Mouse (Mus musculus): ENCODE measurements at regions not wholly inside any gene's neighbourhood (a gene's known extent, or its start where the extent isn't known, plus 50 kb on each side); places are given as distances from the start of the nearest gene placed in this dataset.

DNA sequence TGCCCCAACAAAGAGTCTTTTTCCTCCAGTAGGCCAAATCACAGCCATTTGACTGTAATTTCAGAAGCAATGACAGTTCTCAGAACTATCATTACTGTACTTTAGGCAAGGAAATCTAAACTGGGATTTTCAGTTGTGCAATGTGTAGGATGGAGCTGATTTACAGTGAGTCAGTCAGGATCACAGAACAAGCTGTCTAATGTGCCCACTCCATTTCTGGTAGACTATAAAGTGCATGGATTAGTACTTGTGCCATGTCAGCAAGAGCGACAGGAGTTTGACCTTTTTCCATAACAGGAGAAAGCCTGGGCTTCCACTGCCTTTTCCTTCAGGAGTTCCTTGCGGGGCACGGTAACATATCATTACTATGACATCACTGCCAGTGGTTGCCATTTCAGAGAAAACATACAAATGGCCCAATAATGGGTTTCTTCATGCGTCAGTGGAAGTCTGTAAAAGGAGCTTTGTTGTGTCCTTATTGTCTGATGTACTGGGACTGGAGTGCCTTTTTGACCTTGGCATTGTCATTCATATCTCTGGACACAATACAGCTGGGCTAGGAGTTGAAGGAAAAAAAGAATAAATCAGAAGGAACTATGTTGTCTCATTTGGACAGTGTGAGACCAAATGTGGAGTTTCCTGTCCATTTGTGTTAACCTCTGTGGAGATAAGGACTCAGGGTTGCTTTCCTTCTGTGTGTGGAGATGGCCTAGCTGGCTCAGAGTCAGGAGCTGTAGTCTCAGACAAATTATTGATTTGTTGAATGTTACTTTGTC lies 271.5 kb upstream of the BC052040 start:
- intact Hi-C loops (cut with DNase I), result no loop called here

DNA sequence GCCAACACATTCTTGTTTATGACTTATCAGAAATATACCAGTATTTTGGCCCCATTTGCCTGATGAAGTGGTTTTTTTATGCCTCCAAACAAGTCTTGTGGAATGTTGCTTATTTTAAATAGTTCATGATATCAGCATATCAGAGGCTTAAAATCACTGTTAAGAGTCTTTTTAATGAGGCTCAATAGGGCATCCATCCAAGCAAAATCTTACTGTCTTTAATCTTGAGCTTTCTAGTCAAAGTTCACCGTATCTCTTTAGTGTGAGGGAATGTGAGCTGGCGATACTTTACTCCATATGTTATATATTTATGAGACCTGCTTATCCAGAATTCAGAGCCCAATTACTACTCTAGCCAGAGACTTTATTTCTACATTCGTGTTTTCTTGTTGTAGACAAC lies 263.0 kb upstream of the BC052040 start:
- intact Hi-C loops (cut with DNase I), result no loop called here

DNA sequence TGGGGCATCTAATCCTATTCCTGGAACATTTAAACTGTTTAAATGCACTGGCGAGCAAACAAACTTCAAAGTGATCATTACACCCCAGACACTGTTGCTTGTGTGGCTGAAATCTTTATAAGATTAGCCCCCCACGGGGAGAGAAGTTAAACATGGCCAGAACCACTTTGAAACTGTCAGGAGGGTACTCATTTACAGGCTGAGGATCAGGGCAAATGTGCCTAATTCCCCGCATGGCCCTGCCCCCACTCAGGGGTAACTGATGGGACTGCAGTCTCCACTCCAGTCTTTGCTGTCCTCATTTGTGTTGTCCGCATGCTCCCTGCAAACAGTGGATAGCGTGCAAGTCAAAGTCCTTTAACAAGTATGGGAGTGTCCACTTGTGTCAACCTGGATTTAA lies 258.9 kb upstream of the BC052040 start:
- intact Hi-C loops (cut with DNase I), result no loop called here

DNA sequence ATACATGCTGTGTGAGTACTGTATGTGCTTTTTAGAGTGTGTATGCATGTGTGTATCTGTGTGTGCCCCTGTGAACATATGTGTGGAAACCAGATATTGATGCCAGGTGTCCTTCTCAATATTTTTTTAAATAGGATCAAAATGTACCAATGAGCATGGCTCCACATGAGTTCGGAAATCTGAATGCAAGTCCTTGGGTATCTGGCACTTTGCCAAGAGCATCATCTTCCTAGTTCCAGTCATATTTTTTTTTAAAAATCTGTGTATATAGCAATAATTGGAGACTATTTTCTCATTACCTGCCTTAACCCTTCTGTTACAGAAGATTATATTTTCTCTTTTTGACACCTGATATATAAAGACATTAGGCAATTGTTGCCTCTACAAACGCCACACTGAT lies 255.0 kb upstream of the BC052040 start:
- intact Hi-C loops (cut with DNase I), result no loop called here

DNA sequence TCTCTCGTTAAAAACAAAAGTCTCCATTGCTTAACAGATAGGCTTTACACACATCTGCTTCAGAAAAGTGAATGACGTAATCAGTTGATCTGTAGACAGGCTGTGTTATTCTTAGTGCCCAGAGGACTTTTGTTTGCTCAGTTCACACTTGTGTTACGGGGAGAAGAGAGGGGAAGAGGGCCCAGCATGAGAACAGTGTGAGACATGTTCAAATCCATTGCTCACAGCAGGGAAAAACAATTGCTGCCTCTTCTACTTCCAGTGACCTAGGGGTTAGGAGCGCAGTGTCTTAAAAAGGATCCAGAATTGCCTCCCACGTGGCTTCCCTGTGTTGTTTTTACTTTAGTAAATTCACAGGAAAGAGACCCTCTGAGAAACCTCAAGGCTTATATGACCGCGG lies 243.3 kb upstream of the BC052040 start:
- intact Hi-C loops (cut with DNase I), result no loop called here

DNA sequence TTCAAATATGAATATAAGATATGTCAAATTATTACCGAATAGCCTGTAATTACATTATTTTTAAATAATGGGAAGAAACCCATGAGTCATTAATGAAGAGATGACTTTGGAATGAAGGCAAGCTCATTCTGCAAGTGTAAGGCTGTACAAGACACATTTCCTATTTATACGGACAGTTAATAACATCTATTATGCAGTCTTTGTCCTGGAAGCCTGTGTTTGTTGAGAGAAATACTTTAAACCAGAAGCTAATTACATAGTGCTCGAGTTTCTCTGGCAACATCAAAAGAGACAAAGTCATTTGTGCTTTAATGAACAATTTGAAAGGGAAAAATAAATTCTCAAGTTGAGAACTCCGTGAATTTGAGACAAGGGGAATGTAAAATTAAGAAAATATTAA lies 242.5 kb upstream of the BC052040 start:
- intact Hi-C loops (cut with DNase I), result no loop called here

DNA sequence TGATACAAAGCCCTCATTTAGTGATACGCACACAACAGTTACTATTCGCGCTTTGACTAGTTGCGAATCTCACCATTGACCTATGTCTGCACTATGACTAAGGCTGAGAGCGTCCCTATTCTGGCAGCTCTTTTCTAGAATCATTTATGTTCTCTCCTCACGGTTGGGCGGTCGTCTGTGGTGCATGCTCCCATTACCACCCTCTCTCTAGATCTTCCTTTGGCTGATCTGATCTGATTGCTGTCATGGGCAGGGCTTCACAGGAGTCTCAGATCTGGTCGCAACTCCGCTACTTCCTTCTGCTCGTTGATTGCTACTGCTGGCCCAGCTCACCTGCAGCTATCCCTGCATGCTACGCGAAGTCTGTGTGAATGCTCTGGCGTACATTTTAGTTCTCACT lies 239.2 kb upstream of the BC052040 start:
- intact Hi-C loops (cut with DNase I), result no loop called here

DNA sequence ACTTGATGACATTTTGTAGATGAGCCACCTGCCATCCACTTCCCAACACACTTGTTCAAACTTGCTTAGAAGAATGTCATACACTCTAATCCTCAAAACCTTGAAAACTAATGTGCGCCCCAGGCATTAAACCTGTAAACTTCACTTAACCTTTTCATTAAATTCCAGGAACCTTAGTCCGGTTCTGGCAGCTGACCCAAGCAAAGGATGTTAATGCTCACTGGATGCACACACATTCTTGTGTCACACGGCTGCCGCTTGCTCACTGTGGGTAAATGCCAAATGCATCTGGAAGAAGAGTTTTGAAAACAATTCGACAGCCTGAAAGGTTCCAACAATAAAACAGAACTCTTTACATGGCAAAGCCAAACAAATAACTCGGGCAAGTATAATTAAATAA lies 235.0 kb upstream of the BC052040 start:
- intact Hi-C loops (cut with DNase I), result no loop called here

DNA sequence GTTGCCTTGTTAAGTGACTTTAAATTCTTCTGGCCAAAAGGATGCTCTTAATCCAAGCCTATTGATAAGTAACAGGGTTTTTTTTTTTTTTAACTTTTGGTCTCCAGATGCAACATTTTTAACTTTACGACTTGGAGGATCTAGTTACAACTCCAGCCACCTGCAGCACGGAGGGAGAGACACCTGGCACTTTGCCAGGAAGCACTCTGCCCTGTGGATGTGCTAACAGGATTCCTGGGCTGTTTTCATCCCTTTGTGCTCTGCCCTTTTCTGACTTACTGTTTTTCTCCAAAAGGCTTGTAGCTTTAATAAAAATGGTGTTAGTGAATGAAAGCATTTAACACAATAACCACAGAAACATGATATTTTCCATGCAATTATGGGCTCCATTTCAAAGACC lies 233.3 kb upstream of the BC052040 start:
- intact Hi-C loops (cut with DNase I), result no loop called here

DNA sequence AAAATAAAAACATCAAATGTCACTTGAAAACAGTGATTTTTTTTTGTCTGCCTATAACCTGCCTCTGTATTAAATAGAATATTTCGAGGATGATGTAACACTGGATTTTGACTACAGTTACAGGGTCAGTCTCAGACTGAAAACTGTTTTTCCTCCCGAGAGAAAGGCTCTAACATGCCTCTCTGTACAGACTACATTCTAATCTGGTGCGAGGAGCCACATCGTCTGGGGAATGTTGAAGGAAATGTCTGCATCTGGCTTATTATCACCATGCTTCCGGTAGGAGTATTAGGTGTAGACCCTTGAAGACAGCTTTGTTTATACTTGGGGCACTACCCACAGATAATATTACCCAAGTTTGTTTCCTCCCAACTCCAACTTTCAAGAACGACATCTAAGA lies 210.4 kb upstream of the BC052040 start:
- intact Hi-C loops (cut with DNase I), result no loop called here

DNA sequence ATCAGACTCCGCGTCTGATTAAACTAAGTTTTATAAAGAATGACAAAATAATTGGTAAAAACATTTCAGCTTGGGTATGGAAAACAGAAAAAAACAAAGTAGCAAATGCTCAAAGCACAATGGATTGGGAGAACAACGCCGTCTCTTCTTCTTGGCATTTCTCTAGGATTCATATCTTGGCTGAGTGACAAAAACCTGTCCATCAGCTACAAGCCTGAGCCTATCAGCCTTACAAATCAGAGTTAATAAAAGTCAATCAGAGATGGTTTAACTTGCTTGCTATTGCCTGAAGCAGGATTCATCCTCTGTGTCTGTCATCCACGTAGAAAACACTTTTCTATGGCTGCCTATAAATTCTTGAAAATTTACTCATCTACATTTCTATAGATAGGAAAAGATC lies 206.2 kb upstream of the BC052040 start:
- intact Hi-C loops (cut with DNase I), result no loop called here

DNA sequence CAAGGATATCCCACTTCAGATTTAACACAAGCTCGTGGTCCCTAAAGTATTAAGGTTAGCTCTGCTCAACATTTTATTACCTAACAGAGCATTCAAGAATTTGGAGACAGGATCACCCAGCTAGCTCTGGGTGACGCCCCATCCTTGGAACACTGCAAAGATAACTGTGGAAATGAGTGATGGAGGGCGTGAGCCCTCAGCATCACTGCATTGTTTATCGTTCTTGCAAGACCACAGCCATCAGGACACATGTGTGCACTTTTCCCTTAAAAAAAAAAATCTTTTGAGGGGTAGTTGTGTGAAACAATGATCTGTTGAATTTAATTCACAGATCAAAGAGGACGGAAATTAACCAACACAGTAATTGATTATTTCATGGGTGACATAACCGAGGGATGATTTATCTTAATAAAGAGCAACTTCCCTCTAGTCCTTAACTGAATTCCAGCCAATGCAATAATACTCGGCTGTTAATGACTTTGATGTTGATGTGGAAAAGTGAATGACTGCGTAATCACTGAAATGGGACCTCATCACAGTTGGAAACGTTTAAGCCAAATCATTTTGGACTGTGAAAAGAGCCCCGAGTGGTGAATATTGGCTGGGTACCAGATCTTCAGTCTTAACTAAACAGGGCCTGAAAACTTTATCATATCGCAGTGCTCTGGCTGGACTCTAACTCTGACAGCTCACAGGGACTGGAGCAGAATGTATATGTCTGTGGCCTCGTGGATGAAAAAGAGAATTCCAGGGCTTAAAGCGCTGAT lies 196.9 kb upstream of the BC052040 start:
- intact Hi-C loops (cut with DNase I), result no loop called here

DNA sequence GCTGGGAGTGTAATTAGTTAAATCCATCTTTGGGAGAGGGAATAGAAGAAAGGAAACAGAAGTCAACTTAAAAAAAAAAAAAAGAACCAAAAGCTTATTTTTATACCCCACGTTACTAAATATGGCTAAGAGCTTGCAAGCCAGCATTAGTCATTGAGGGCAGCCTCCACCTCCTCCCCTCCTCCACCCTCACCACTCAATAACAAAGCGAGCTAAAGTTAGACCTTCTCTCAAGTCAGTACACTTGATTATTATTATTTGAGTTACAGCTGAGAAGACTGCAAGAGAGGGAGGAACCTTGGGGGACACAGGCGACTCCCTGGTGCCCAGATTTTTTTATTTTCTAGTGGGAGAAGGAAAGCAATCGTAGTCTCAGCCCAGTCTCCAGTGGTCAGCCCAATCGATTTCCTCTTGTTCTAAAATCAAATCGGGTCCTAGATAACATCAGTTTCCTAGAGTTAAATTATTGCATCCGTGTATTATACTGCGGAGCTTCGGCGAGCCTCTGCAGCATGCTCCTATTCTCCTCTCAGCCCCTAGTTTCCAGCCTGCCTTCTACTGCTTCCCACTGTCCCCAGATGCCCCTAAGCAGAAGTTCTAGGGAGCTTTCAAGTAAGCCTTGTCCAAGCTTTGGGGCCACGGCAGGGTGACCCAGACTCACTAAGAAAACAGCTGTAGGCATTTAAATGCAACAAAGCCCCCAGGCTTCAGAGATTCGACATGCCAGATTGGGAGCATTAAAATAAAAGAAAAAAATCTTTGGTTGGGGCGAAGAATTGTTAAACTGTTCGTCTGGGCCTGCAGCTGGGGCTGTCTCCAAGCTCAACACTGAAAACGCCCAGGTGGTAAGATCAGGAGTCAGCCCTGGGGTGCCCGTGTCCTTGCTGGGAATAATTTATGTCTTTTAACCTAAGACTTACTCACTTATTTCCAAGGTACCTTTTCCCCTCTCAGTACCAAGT lies 196.0 kb upstream of the BC052040 start:
- intact Hi-C loops (cut with DNase I), result no loop called here

DNA sequence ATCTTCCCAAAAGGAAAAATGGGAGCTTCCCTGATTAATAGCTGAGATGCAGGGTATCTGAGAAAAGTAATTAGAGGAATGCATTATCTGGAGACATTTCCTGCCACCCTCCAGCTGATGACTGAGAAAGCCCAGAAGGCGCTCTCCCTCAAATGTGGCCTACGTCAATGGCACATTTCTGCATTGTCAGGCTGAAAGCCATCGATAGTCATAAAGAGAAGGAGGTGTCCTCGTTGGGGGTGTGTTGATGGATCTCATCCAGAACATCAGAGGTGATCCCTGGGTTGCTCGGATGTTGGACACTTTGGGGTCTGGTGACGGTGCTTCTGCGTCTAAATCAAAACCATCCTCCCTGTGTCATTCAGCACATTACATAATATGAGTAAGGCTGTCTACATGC lies 189.9 kb upstream of the BC052040 start:
- intact Hi-C loops (cut with DNase I), result no loop called here

DNA sequence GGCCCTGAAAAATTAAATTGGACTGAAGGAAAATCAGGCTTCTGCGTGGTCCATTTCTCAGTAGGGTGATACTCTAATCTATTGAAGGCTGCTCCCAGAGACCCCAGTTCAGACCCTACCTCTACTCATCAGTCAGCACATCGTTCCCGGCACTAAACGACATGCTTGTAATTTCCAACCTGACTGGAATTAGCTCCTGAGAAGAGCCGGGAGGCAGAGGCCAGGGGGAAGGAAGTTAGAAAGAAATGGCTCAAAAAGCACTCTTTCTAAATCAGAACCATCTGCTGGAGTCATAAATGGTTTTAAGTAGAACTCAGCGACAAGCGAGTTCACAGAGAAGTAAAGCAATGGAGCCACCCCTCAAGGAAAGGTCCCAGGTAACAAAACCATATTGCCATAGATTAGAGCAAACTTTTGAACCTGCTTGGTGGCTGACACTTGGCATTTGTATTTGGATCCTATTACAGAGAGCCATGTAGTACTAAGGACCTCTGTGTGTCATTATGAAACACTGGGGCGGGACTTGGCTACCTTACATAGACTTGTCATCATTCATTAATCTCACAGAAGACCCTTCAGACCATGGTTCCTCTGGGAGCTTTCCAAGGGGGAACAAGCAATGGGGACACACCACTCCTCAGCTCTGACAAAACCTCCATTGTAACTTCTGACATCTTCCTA lies 189.3 kb upstream of the BC052040 start:
- intact Hi-C loops (cut with DNase I), result no loop called here

DNA sequence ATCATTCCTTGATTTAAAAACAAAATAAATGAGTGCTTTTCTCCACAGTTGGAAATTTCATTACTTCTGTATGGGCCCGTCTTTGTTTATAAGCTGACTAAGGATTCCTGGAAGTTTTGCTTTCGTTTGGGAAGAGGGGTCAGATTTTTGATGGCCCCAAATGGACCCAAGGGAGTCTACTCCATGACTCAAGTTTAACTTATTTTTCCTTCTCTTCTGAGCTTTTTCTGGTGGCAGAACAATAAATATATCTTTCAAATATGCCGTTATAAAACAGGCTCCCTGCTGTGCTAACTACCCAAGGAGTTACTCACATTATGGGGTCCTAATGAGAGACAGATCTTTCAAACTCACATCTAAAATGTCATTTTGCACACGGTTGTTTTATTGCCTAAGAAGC lies 187.4 kb upstream of the BC052040 start:
- intact Hi-C loops (cut with DNase I), result no loop called here

DNA sequence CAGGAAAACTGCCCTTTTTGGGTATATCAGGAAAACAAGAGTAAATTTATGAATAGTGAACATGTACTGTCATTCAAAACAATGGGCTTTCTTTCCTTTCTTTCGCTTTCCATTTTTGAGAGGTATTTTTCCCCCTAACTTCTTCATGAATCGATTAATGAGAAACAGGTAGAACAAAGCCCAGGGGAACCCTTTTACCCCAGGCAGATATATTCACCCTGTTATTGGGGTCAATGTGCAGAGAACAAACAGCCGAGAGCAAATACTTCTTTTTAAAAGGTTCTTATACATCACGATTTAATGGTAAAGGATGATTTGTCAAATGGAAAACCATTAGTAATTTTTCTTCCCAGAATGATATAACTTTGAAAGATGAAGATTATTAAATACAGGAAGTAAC lies 183.0 kb upstream of the BC052040 start:
- intact Hi-C loops (cut with DNase I), result no loop called here

DNA sequence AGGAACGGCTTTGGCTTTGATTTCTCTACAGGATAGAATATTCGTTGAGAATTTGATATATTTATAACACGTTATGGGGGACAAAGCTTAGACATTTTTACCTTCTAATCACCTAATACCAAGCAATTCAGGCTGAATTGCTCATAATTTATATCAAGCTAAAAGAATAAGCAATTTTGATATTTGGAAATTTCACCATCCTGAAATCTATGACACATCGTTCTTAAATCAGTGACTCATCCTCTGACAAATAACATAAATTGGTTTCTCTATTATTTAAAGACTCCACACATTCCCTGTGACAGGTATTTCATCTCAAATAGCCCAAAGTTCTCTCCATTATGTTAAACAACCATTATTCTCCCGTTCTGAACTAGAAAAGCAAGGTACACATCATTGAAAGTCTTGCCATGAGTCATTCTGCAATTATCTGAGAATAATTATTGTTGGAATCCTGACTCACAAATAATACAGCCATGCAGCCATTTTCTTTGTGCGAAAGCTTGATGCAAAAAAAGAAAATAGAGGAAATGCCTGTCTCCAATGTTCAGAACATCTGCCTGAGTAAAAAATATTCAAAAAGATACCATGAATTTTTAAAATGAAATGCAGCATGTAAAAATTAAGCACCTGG lies 182.3 kb upstream of the BC052040 start:
- intact Hi-C loops (cut with DNase I), result no loop called here

DNA sequence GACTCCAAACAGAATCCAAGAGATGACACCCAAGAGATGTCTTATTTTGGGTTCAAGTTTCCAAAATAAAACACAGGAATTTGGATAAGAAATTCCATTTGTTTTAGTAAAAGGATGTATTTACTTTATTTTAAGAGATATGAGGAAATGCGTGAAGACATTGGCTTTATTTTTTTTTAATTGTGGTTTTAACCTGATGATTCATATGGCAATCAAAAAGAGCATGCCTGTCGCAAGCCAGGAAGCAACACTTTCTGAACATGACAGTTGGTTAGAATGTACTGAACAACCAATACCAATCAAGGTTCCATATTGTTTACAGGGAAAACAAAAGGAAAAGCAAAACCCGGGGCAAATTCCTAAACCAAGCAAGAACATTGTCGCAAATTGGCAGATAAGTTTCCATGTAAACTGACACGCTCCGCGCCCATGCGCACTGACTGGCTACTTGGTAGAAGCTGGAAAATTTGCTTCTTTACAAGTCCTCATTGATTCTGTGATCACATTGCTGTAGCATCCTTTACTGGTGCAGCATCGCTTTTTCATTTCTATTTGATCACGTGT lies 181.4 kb upstream of the BC052040 start:
- intact Hi-C loops (cut with DNase I), result no loop called here

DNA sequence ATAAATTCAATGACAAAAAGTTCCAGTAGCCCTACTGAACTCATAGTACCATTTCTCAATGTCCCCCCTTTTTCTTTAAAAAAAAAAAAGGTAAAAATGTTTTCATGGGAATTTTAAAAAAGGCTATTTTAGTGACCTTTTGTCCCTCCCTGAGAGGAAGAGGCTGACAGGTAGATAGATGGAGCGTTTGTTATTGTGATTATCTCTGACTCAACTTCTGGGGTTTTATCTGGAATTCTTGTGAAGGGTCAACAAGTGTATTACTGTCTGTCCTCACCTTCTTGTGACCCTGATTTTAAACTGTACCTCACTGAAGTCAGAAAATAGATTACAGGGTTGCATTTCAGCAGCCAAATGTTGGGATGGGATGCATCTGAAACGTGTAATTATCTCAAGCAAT lies 179.3 kb upstream of the BC052040 start:
- intact Hi-C loops (cut with DNase I), result no loop called here

Data from adrenal gland (tissue).